Mouse (Mus musculus) CH12.LX (cell line): ENCODE measurements around the gene Ube2e3. TPM values are rescaled to one million over a fixed set of nuclear protein-coding genes. Genes with fewer than 3 reads are reported as not detected.

Source experiments
- DNase-seq: peaks from one replicate; pipeline ENCODE4 v3.0.0-alpha.2; 2013; ENCODE audit errors: extremely low read depth
- H3K27ac ChIP-seq: 2 replicates; pipeline ENCODE4 v1.5.1; 2012; ENCODE audit warnings: low read depth, mild to moderate bottlenecking, control low read depth, moderate library complexity; ENCODE audit not compliant: insufficient read depth
- H3K27me3 ChIP-seq: replicated peaks from 2 replicates; pipeline ENCODE3; 2012; ENCODE audit warnings: inconsistent platforms
- H3K36me3 ChIP-seq, 2 experiments: replicated peaks in 1 of 2; 2 replicates each; pipeline versions ENCODE3 to v1.6.1; 2012; ENCODE audit warnings: inconsistent platforms in 1 of 2, low read length in 1 of 2, mild to moderate bottlenecking in 1 of 2, mixed read lengths in 1 of 2, moderate library complexity in 1 of 2; ENCODE audit not compliant: control insufficient read depth in 1 of 2, insufficient read depth in 1 of 2
- H3K4me1 ChIP-seq, 2 experiments: 2 replicates each; pipeline ENCODE4 v1.6.1; 2012; ENCODE audit warnings: inconsistent platforms in 1 of 2, moderate library complexity in 1 of 2; ENCODE audit not compliant: insufficient read depth in 2 of 2, control insufficient read depth in 1 of 2
- H3K4me2 ChIP-seq: 2 replicates; pipeline ENCODE4 v1.6.1; 2012; ENCODE audit warnings: low read depth, mild to moderate bottlenecking, control low read depth; ENCODE audit not compliant: poor library complexity, insufficient read depth, severe bottlenecking
- H3K4me3 ChIP-seq, 3 experiments: fragments of 150-350 bp in 1 of 3; sonication (generic) in 1 of 3; replicated peaks in 1 of 3; 2 replicates each; pipeline versions ENCODE3 to v1.5.1; 2011 to 2012; ENCODE audit warnings: low read depth in 2 of 3, low read length in 2 of 3, mild to moderate bottlenecking in 2 of 3, moderate library complexity in 2 of 3, control low read depth in 1 of 3, improper control_type of control experiment in 1 of 3, inconsistent platforms in 1 of 3, mixed read lengths in 1 of 3; ENCODE audit not compliant: poor library complexity in 1 of 3
- H3K79me2 ChIP-seq: replicated peaks from 2 replicates; pipeline ENCODE4 v1.6.1; 2012; ENCODE audit warnings: mild to moderate bottlenecking, moderate library complexity; ENCODE audit not compliant: control insufficient read depth, poor library complexity, insufficient read depth, severe bottlenecking; ENCODE audit errors: extremely low read depth
- H3K9ac ChIP-seq: 2 replicates; pipeline ENCODE4 v1.6.1; 2012; ENCODE audit warnings: low read depth, mild to moderate bottlenecking, control low read depth, moderate library complexity; ENCODE audit not compliant: insufficient read depth
- H3K9me3 ChIP-seq: replicated peaks from 2 replicates; pipeline ENCODE3; 2012; ENCODE audit warnings: low read length, inconsistent platforms, mixed read lengths
- BHLHE40 ChIP-seq: IDR thresholded peaks from 2 replicates; pipeline ENCODE4 v1.6.1; 2011; ENCODE audit warnings: mild to moderate bottlenecking, low read depth, low read length, improper control_type of control experiment
- CHD1 ChIP-seq: IDR thresholded peaks from 2 replicates; pipeline ENCODE4 v1.6.1; 2012; ENCODE audit warnings: low read depth, low read length, improper control_type of control experiment, inconsistent platforms
- CTCF ChIP-seq, 2 experiments: IDR thresholded peaks in 1 of 2; conservative IDR thresholded peaks in 1 of 2; 2 replicates each; pipeline ENCODE4 v1.5.1; 2011 to 2012; ENCODE audit warnings: low read depth in 2 of 2, low read length in 2 of 2, improper control_type of control experiment in 1 of 2, inconsistent platforms in 1 of 2, mild to moderate bottlenecking in 1 of 2, moderate library complexity in 1 of 2
- ELF1 ChIP-seq: IDR thresholded peaks from 2 replicates; pipeline ENCODE4 v1.6.1; 2014; ENCODE audit warnings: low read depth, mild to moderate bottlenecking, inconsistent platforms, low read length, improper control_type of control experiment
- ETS1 ChIP-seq: conservative IDR thresholded peaks from 2 replicates; pipeline ENCODE4 v1.6.1; 2012; ENCODE audit warnings: low read depth, mild to moderate bottlenecking, inconsistent platforms, low read length, improper control_type of control experiment, moderate library complexity
- HCFC1 ChIP-seq: IDR thresholded peaks from 2 replicates; pipeline ENCODE4 v1.6.1; 2012; ENCODE audit warnings: low read depth, mild to moderate bottlenecking, inconsistent platforms, low read length, improper control_type of control experiment
- IRF4 ChIP-seq: IDR thresholded peaks from 2 replicates; pipeline ENCODE4 v1.6.1; 2014; ENCODE audit warnings: low read depth, mild to moderate bottlenecking, inconsistent platforms, low read length, improper control_type of control experiment
- JUND ChIP-seq: conservative IDR thresholded peaks from 2 replicates; pipeline ENCODE4 v1.6.1; 2011; ENCODE audit warnings: low read depth, low read length, improper control_type of control experiment
- KAT2A ChIP-seq: IDR thresholded peaks from 2 replicates; pipeline ENCODE4 v1.6.1; 2012; ENCODE audit warnings: low read length, improper control_type of control experiment, inconsistent platforms; ENCODE audit not compliant: insufficient replicate concordance
- MAZ ChIP-seq: IDR thresholded peaks from 2 replicates; pipeline ENCODE4 v1.6.1; 2012; ENCODE audit warnings: low read depth, mild to moderate bottlenecking, inconsistent platforms, low read length, improper control_type of control experiment, moderate library complexity
- MEF2A ChIP-seq: IDR thresholded peaks from 2 replicates; pipeline ENCODE4 v1.6.1; 2014; ENCODE audit warnings: low read depth, mild to moderate bottlenecking, inconsistent platforms, low read length, improper control_type of control experiment, borderline replicate concordance
- MYC ChIP-seq: IDR thresholded peaks from 2 replicates; pipeline ENCODE4 v1.6.1; 2011; ENCODE audit warnings: low read depth, mild to moderate bottlenecking, improper control_type of control experiment, low read length
- NRF1 ChIP-seq: IDR thresholded peaks from 2 replicates; pipeline ENCODE4 v1.6.1; 2014; ENCODE audit warnings: low read depth, mild to moderate bottlenecking, inconsistent platforms, low read length, improper control_type of control experiment, moderate library complexity
- POLR2A ChIP-seq: IDR thresholded peaks from 2 replicates; pipeline ENCODE4 v1.6.1; 2011; ENCODE audit warnings: low read depth, mild to moderate bottlenecking, improper control_type of control experiment, low read length
- POLR2AphosphoS2 ChIP-seq: IDR thresholded peaks from 2 replicates; pipeline ENCODE4 v1.6.1; 2011; ENCODE audit warnings: low read depth, low read length, improper control_type of control experiment
- RAD21 ChIP-seq: IDR thresholded peaks from 2 replicates; pipeline ENCODE4 v1.6.1; 2011; ENCODE audit warnings: low read depth, mild to moderate bottlenecking, low read length, improper control_type of control experiment, moderate library complexity
- SIN3A ChIP-seq: IDR thresholded peaks from 2 replicates; pipeline ENCODE4 v1.6.1; 2012; ENCODE audit warnings: low read length, improper control_type of control experiment, inconsistent platforms
- SMC3 ChIP-seq: IDR thresholded peaks from 2 replicates; pipeline ENCODE4 v1.6.1; 2011; ENCODE audit warnings: low read depth, low read length, improper control_type of control experiment
- TBP ChIP-seq: conservative IDR thresholded peaks from 2 replicates; pipeline ENCODE4 v1.6.1; 2011; ENCODE audit warnings: low read depth, low read length, improper control_type of control experiment
- TCF12 ChIP-seq: IDR thresholded peaks from 2 replicates; pipeline ENCODE4 v1.6.1; 2014; ENCODE audit warnings: low read depth, mild to moderate bottlenecking, inconsistent platforms, low read length, improper control_type of control experiment
- USF2 ChIP-seq: conservative IDR thresholded peaks from 2 replicates; pipeline ENCODE4 v1.6.1; 2011; ENCODE audit warnings: low read depth, low read length, improper control_type of control experiment
- ZMIZ1 ChIP-seq: IDR thresholded peaks from 2 replicates; pipeline ENCODE4 v1.6.1; 2012; ENCODE audit warnings: low read depth, mild to moderate bottlenecking, inconsistent platforms, low read length, improper control_type of control experiment
- dilution Hi-C: fragments of 300-500 bp; cut with MboI; formaldehyde crosslinking; loops from 2 replicates; pipeline ENCODE4 v1.14.3; 2020; ENCODE audit warnings: low sequenced_read_pairs; ENCODE audit not compliant: extremely low pct_unique_long_range_greater_than_20kb, extremely low pct_ligation_motif_present
- in situ Hi-C: fragments of 300-500 bp; cut with MboI; formaldehyde crosslinking; loops from 3 replicates; pipeline ENCODE4 v1.14.3; 2019; ENCODE audit warnings: low sequenced_read_pairs, low pct_ligation_motif_present, low pct_unique_long_range_greater_than_20kb, mixed read lengths
- polyA plus RNA-seq: library from polyadenylated mRNA; unstranded; fragments of >175 nt; gene quantifications from 2 replicates; pipeline ENCODE4 v1.2.1, GENCODE M21; 2012; ENCODE audit warnings: low read depth; ENCODE audit not compliant: insufficient read length
- total RNA-seq, 2 experiments: library from RNA; depleted of rRNA; stranded (reverse); fragments of 300-350 nt in 1 of 2; fragments of >200 nt in 1 of 2; gene quantifications; 2 replicates each; pipeline ENCODE4 v1.2.3; 2012 to 2014

Gene Ube2e3
- 22.1 and 26.8 TPM in 2 replicates for total RNA-seq (2012; rRNA removed)
- total RNA-seq (2014; rRNA removed): 66.4 and 81.8 TPM in 2 replicates
- polyA plus RNA-seq: 44.7 TPM in 2 replicates

DNA sequence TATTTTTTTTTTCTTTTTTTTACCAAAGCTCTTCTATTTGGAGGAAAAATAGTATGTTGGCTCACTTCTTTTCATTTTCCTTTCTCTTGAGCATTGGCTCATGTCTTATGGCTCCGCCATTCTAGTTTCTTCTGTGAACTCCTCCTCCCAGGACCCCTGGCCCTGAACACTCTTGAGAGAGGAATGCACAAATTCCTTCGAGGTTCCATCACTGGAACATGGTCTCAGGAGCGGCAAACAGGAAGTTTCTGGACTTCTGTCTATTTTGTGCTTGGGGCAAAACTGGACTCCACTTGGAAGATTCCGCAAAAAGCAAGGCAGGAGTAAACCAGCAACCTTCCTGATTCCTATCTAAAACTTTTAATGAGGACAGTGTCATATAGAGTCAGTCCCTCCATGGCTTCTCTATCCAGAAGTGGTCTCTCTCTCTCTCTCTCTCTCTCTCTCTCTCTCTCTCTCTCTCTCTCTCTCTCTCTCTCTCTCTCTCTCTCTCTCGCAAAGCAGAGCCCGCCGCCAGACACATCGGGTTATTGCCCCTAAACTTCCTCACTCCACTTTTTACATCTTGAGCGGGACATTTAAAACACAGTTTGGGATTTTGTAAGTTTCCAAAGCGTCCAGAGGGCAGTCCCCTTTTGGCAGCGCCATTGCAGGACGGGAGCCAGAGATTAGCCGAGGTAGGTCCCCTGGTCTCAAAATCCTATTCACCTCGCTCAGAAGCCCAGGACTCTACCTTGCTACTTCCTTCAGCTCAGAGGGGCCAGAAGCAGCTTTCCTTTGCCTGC is at the start of gene Ube2e3:
Gene Ube2e3 (plus strand): TSS at position 399 of the 785 bp plus-strand sequence.
- Histone ChIP-seq H3K9me3 (no peaks in the 10 kb centered on the region), H3K79me2 (peaks cover 2% of the 10 kb centered on the region; the same call in 1 of the 2 replicates), H3K27ac (peak within 1 kb of the TSS; percentile 32; the same call in 1 of the 2 replicates), H3K4me1 (peaks cover 6 to 34% of the 10 kb centered on the region in 2 experiments; a peak in 3 of 4 replicates), H3K36me3 (peaks cover 0 to 9% of the 10 kb centered on the region in 2 experiments), H3K4me2 (peak within 1 kb of the TSS; percentile 52; the same call in 1 of the 2 replicates), H3K27me3 (no peaks in the 10 kb centered on the region), H3K4me3 (peak within 1 kb of the TSS; percentile 48 to 88 (median 67)), H3K9ac (peak within 1 kb of the TSS; percentile 98)
- dilution Hi-C loops: no loop called here
- DNase-seq: no peak
- in situ Hi-C loops: no loop called here
- TF ChIP-seq NRF1 (no peak), CTCF (conservative IDR thresholded peaks at IDR 0.05 in 1 of 2, IDR thresholded peaks at IDR 0.05 in 1 of 2; ENCODE audit: low read depth in 2 of 2, low read length in 2 of 2) (no peak), ETS1 (no peak), MYC (no peak), JUND (no peak), POLR2A (no peak), BHLHE40 (no peak), USF2 (no peak), IRF4 (no peak), HCFC1 (no peak), SIN3A (no peak), RAD21 (no peak), MAZ (no peak), POLR2AphosphoS2 (no peak), MEF2A (no peak), KAT2A (no peak), TCF12 (no peak), ZMIZ1 (no peak), ELF1 (no peak)

DNA sequence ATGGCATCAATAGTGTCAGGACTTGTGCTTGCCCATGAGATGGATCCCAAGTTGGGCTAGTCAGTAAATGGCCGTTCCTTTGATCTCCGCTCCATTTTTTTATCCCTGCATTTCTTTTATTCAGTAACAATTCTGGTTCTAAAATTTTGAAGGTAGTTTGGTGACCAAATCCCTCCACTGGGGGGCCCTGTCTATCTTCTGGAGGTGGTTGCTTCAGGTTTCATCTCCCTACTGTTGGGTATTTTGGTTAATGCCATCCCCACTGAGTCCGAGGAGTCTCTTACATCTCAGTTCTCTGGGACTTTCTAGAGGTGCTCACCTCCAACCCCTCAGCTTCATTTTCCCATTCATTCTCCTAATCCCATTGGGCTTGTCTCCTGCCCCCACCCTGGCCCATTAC is 38.0 kb upstream of the Ube2e3 start:
- in situ Hi-C loops (no loop called here), dilution Hi-C loops (no loop called here)
- TF ChIP-seq ZMIZ1 (no peak), RAD21 (peak; percentile 51), TBP (no peak), CHD1 (no peak), MEF2A (no peak), SMC3 (peak; percentile 43), CTCF (conservative IDR thresholded peaks at IDR 0.05 in 1 of 2, IDR thresholded peaks at IDR 0.05 in 1 of 2; ENCODE audit: low read depth in 2 of 2, low read length in 2 of 2) (peak in 1 of 2 experiments; percentile 47; a peak in 2 of 4 replicates)
- H3K27ac ChIP-seq: no peak overlapping the region
- H3K4me3 ChIP-seq: no peak overlapping the region
- H3K4me2 ChIP-seq: no peak overlapping the region
- H3K4me1 ChIP-seq: no peaks in the 10 kb centered on the region
- no peaks in the 10 kb centered on the region for H3K9me3 ChIP-seq
- no peaks in the 10 kb centered on the region for H3K36me3 ChIP-seq
- no peaks in the 10 kb centered on the region for H3K27me3 ChIP-seq
- DNase-seq: no peak
- H3K79me2 ChIP-seq: no peaks in the 10 kb centered on the region
- no peak overlapping the region for H3K9ac ChIP-seq
